Mouse (Mus musculus): ENCODE measurements around the gene Meis1.

GRCm38 (mm10) chr11:18906866-18907265 is 111.9 kb downstream of the Meis1 start:
- TF ChIP-seq POLR2A (IDR thresholded peaks at IDR 0.05; ENCODE audit: low read depth, low read length) (no peak), CTCF (IDR thresholded peaks at IDR 0.05; ENCODE audit: borderline replicate concordance, insufficient read depth, low read length) (no peak)

All from embryonic fibroblast, embryonic 13.5 days (primary cell).